Mouse (Mus musculus) adrenal gland, adult 8-10 months (tissue): ENCODE results near the gene Efna5. TPM values are rescaled to one million over a fixed set of nuclear protein-coding genes. Genes with fewer than 3 reads are reported as not detected.

Source experiments
- DNase-seq: peaks from one replicate; pipeline ENCODE4 v3.0.0; 2022
- total RNA-seq, 4 experiments: library from RNA; stranded (reverse); gene quantifications; 2 replicates each; pipeline ENCODE4 v1.2.4; 2022

Gene Efna5
- total RNA-seq, 4 experiments from 2014 or later = 13.8 to 20.8 (median 16.9) TPM

GRCm38 (mm10) chr17:62692242-62692641 is 188.9 kb downstream of the Efna5 start:
- no peak for DNase-seq

GRCm38 (mm10) chr17:62691201-62691715 is 189.9 kb downstream of the Efna5 start:
- no peak for DNase-seq

- DNase-seq = no peak
Observed at GRCm38 (mm10) chr17:62690256-62690655, 190.9 kb downstream of the Efna5 start.

- DNase-seq = no peak
Observed at GRCm38 (mm10) chr17:62689646-62690045, 191.5 kb downstream of the Efna5 start.

GRCm38 (mm10) chr17:62687369-62687768 is 193.7 kb downstream of the Efna5 start:
- peak; percentile 12 for DNase-seq

- DNase-seq = no peak
Observed at GRCm38 (mm10) chr17:62685181-62685580, 195.9 kb downstream of the Efna5 start.

- DNase-seq = no peak
Observed at GRCm38 (mm10) chr17:62683142-62683541, 198.0 kb downstream of the Efna5 start.

GRCm38 (mm10) chr17:62681726-62682125 is 199.4 kb downstream of the Efna5 start:
- DNase-seq = no peak

GRCm38 (mm10) chr17:62680737-62681136 is 200.4 kb downstream of the Efna5 start:
- DNase-seq = no peak

GRCm38 (mm10) chr17:62676832-62677231 is 204.3 kb downstream of the Efna5 start:
- no peak for DNase-seq

- DNase-seq = no peak
Observed at GRCm38 (mm10) chr17:62676409-62676808, 204.7 kb downstream of the Efna5 start.

GRCm38 (mm10) chr17:62675811-62676255 is 205.3 kb downstream of the Efna5 start:
- DNase-seq = no peak

- DNase-seq = no peak
Observed at GRCm38 (mm10) chr17:62672068-62672467, 209.0 kb downstream of the Efna5 start.

- no peak for DNase-seq
Observed at GRCm38 (mm10) chr17:62666761-62667160, 214.4 kb downstream of the Efna5 start.

- no peak for DNase-seq
Observed at GRCm38 (mm10) chr17:62665823-62666222, 215.3 kb downstream of the Efna5 start.

GRCm38 (mm10) chr17:62664709-62665108 is 216.4 kb downstream of the Efna5 start:
- no peak for DNase-seq

GRCm38 (mm10) chr17:62661801-62662200 is 219.3 kb downstream of the Efna5 start:
- no peak for DNase-seq

GRCm38 (mm10) chr17:62659501-62660175 is 221.5 kb downstream of the Efna5 start:
- no peak for DNase-seq

GRCm38 (mm10) chr17:62657832-62658630 is 223.1 kb downstream of the Efna5 start:
- no peak for DNase-seq

GRCm38 (mm10) chr17:62657051-62657450 is 224.1 kb downstream of the Efna5 start:
- DNase-seq = no peak

GRCm38 (mm10) chr17:62656591-62656990 is 224.5 kb downstream of the Efna5 start:
- DNase-seq = no peak

- DNase-seq = no peak
Observed at GRCm38 (mm10) chr17:62655819-62656355, 225.2 kb downstream of the Efna5 start.

- DNase-seq = no peak
Observed at GRCm38 (mm10) chr17:62652451-62652850, 228.7 kb downstream of the Efna5 start.
